Mouse (Mus musculus) embryonic facial prominence, embryonic 12.5 days (tissue): ENCODE measurements at regions not wholly inside any gene's neighbourhood (a gene's known extent, or its start where the extent isn't known, plus 50 kb on each side); places are given as distances from the start of the nearest gene placed in this dataset.

ENCODE experiments used
- ATAC-seq: fragments of 200-750 bp; cut with Nextera tagmentation; 2 replicates; pipeline ENCODE4 v1.8.0; 2017; ENCODE audit not compliant: insufficient number of reproducible peaks, insufficient read depth, low FRiP score, low TSS enrichment
- H3K27ac ChIP-seq: fragments of 300-500 bp; sonication (generic); 2 replicates; pipeline ENCODE4 v1.5.1; 2016; ENCODE audit warnings: mild to moderate bottlenecking
- H3K27me3 ChIP-seq: fragments of 300-500 bp; sonication (generic); 2 replicates; pipeline ENCODE4 v1.6.1; 2016; ENCODE audit warnings: mild to moderate bottlenecking, moderate library complexity
- H3K36me3 ChIP-seq: fragments of 300-500 bp; sonication (generic); 2 replicates; pipeline ENCODE4 v1.6.1; 2016; ENCODE audit warnings: mild to moderate bottlenecking
- H3K4me1 ChIP-seq: fragments of 300-500 bp; sonication (generic); 2 replicates; pipeline ENCODE4 v1.6.1; 2016
- H3K4me2 ChIP-seq: fragments of 300-500 bp; sonication (generic); replicated peaks from 2 replicates; pipeline ENCODE4 v1.6.1; 2016; ENCODE audit warnings: mild to moderate bottlenecking, moderate library complexity
- H3K4me3 ChIP-seq: fragments of 300-500 bp; sonication (generic); 2 replicates; pipeline ENCODE4 v1.5.1; 2016; ENCODE audit warnings: mild to moderate bottlenecking
- H3K9ac ChIP-seq: fragments of 300-500 bp; sonication (generic); 2 replicates; pipeline ENCODE4 v1.6.1; 2016; ENCODE audit warnings: mild to moderate bottlenecking, moderate library complexity
- H3K9me3 ChIP-seq: fragments of 300-500 bp; sonication (generic); 2 replicates; pipeline ENCODE4 v1.6.1; 2016; ENCODE audit warnings: mild to moderate bottlenecking, moderate library complexity
- WGBS: fragments of 180-500 bp; shearing (Covaris S2); methylation state at CpG from one replicate; pipeline ENCODE4 v1.1.7; 2016; 5-methylcytosine and 5-hydroxymethylcytosine counted together

DNA sequence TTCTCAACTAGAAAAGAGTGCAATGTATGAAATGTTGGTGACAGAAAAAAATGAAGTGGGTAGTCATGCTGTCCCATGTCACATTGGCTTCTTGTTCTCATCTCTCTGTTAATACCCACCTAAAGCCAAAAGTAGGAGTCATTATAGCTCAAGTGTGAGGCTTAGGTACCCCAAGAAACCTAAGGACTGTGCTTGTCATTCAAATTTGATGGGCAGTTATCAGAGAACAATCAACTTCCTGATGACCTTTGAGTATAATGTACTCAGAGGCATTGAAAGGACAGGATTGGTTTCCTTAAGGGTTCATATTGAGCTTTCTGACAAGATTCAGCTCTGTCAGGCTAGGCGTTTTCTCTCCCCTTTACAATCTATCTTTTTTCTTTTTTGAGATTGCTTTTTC lies 231.8 kb upstream of the Atp2b1 start:
- Histone ChIP-seq H3K4me3 (no peak overlapping the region), H3K9ac (no peak overlapping the region), H3K9me3 (no peaks in the 10 kb centered on the region), H3K27ac (no peak overlapping the region), H3K27me3 (no peaks in the 10 kb centered on the region), H3K4me1 (no peaks in the 10 kb centered on the region), H3K4me2 (no peak overlapping the region), H3K36me3 (no peaks in the 10 kb centered on the region)
- no peak for ATAC-seq
- WGBS = 94% methylated on average over 1 of the region's 1 CpGs

DNA sequence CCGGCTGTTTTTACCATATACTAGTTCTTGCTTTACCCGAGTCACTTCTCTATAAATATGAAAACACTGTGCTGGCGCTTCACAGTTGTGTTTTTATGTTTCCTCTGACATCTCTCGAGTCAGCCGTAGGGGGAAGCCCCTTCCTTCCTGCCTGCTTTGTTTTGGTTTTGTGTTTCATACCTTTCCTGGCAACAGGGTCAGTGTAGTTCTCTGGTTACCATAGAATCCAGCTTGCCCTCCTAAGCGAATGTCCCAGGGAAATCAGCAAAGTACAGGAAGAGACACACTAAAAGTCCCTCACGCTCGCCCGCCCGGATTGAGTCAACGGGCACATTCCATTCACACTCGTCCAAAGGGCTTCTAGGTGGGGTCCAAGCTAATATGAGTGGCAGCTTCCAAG lies 230.0 kb upstream of the Atp2b1 start:
- H3K4me2 ChIP-seq = peak overlapping the region; percentile 44
- H3K36me3 ChIP-seq = no peaks in the 10 kb centered on the region
- H3K4me1 ChIP-seq = no peaks in the 10 kb centered on the region
- no peak overlapping the region for H3K9ac ChIP-seq
- ATAC-seq = no peak
- H3K27me3 ChIP-seq = no peaks in the 10 kb centered on the region
- H3K9me3 ChIP-seq = no peaks in the 10 kb centered on the region
- WGBS = 12% methylated on average over 12 of the region's 12 CpGs
- no peak overlapping the region for H3K27ac ChIP-seq
- peak overlapping the region; percentile 11; the same call in 1 of the 2 replicates for H3K4me3 ChIP-seq

DNA sequence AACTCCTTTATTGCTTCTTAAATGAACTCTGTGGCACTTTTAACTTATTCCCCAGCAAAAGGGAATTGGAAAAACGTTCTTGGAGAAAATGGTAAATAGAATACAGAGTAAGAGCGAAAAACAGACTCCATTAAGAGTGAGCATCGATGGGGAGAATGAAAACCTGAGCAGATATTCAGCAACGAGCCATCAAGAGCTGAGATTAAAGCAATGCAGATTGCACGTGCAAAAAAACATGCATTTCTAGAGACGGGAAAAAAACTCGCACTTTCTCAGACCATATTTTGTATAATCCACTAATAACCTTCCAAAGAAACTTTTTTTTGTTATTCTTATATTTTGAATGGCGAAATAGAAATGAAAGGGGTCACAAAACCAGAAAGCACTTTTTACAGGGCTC lies 229.5 kb upstream of the Atp2b1 start:
- H3K27ac ChIP-seq = no peak overlapping the region
- no peaks in the 10 kb centered on the region for H3K36me3 ChIP-seq
- H3K9me3 ChIP-seq = no peaks in the 10 kb centered on the region
- no peaks in the 10 kb centered on the region for H3K4me1 ChIP-seq
- no peak overlapping the region for H3K9ac ChIP-seq
- no peak overlapping the region for H3K4me3 ChIP-seq
- H3K27me3 ChIP-seq = no peaks in the 10 kb centered on the region
- peak overlapping the region; percentile 44; the same call in 1 of the 2 replicates for H3K4me2 ChIP-seq
- 51% methylated on average over 8 of the region's 8 CpGs for WGBS
- ATAC-seq = no peak

DNA sequence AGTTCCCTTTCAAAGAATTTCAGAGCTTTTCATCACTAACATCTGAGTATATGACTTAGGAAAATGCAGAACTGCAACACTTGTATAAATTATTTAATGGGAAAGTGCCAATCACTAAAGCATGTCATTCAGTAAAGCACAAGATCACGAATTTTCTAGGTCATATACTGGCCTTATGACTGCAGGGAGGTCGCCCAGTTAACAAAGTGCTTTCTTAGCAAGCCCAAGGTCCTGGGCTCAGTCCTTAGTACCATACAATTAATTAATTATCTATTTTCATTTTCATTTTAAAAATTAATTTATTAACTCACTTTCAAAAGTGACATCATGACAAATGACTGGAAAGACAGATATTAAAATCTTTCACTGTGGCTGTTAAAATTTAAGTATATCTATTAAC lies 228.5 kb upstream of the Atp2b1 start:
- no peak overlapping the region for H3K9ac ChIP-seq
- WGBS = 78% methylated on average over 2 of the region's 2 CpGs
- H3K27me3 ChIP-seq = no peaks in the 10 kb centered on the region

DNA sequence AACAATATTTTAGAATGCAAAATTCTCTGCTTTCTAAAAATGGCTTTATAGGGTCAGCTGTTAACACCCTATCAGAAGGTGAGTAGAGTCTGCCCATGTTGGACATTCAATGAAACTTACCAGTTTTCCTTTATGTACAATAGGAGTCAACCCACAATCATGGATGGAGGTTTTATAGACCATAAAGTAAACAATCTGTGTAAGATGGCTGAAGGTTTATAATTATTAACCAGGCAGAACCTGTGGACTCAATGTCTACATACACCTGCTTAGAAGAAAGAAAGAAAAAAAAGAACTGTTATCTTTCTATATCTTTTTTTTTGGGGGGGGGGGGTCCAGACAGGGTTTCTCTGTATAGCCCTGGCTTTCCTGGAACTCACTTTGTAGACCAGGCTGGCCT lies 227.8 kb upstream of the Atp2b1 start:
- Histone ChIP-seq H3K4me1 (no peaks in the 10 kb centered on the region), H3K36me3 (no peaks in the 10 kb centered on the region), H3K9me3 (no peaks in the 10 kb centered on the region), H3K27ac (no peak overlapping the region), H3K27me3 (no peaks in the 10 kb centered on the region), H3K4me3 (no peak overlapping the region), H3K9ac (no peak overlapping the region), H3K4me2 (no peak overlapping the region)
- no peak for ATAC-seq

More for the DNA sequence above, 228.5 kb upstream of the Atp2b1 start:
- no peak overlapping the region for H3K4me2 ChIP-seq
- ATAC-seq = no peak
- H3K9me3 ChIP-seq = no peaks in the 10 kb centered on the region
- no peaks in the 10 kb centered on the region for H3K36me3 ChIP-seq
- H3K4me1 ChIP-seq = no peaks in the 10 kb centered on the region
- no peak overlapping the region for H3K4me3 ChIP-seq
- H3K27ac ChIP-seq = no peak overlapping the region

DNA sequence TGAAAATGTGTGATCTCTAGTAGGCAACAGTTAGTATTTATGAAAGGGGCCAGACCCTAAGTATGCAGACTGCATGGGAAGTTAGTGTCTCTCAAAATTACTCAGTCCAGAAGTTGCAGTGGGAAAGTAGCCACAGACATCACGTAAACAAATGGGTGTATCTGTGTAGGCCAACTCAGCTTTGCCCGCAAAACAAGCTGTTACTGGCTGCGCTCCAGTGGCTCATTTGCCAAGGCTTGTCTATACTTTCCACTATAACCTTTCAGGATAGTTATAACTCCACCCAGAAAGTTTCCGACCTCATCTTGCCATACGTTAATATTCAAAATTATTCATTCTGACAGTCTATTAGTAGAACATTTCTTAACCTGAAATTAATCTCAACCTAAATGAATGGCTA lies 222.4 kb upstream of the Atp2b1 start:
- no peaks in the 10 kb centered on the region for H3K9me3 ChIP-seq
- H3K27ac ChIP-seq = no peak overlapping the region
- no peaks in the 10 kb centered on the region for H3K27me3 ChIP-seq
- H3K4me3 ChIP-seq = no peak overlapping the region
- WGBS = 88% methylated on average over 5 of the region's 5 CpGs
- no peak for ATAC-seq
- H3K4me2 ChIP-seq = no peak overlapping the region
- no peak overlapping the region for H3K9ac ChIP-seq
- H3K4me1 ChIP-seq = no peaks in the 10 kb centered on the region
- H3K36me3 ChIP-seq = no peaks in the 10 kb centered on the region

DNA sequence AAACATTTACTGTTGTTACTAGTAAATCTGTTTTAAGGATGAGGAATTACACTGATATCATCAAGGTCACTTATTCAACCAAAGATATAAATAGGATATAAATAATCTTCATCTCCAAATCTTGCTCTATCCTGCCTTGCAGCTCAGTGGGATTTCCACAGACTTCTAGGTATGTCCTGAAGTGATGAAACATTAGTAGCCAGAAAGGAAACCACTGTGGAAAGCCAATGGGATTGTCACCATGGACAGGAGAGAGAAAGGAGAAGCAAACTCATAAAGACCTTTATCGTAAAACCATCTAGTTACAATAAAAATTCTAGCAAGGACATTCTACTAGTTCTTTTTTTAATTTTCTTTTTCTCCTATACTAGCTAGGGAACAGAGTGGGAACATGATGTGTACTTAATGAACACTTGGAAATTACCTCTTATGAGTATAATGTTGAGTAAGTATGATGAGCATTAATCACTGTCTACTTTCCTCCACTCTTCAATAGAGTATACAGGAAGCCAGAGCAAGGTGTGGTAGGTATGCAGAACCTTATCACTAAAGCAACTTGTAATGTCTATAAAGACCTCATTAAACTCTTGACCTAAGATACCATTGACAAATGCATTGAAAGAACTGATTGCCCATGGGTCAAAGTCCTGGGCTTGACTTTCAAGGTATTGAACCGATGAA lies 219.4 kb upstream of the Atp2b1 start:
- Histone ChIP-seq H3K9me3 (no peaks in the 10 kb centered on the region), H3K27ac (no peak overlapping the region), H3K4me3 (no peak overlapping the region), H3K36me3 (no peaks in the 10 kb centered on the region), H3K27me3 (no peaks in the 10 kb centered on the region), H3K4me2 (no peak overlapping the region), H3K4me1 (no peaks in the 10 kb centered on the region), H3K9ac (no peak overlapping the region)
- 97% methylated on average over 2 of the region's 2 CpGs for WGBS
- ATAC-seq = no peak

DNA sequence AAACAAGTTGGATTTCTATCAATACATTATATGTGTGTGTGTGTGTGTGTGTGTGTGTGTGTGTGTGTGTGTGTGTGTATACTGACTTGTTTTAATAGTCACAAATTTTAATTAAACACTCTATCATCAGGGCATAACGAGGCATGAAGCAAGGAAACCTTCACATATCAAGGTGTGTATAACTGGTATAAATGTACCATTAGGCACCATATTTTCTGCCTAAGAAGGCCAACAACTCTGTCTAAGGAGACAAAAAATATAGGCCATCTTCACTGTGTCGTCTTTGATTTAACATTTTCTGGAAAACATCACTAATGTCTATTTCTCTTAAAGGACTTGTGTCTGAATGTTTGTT lies 218.9 kb upstream of the Atp2b1 start:
- Histone ChIP-seq H3K9ac (no peak overlapping the region), H3K27ac (no peak overlapping the region), H3K36me3 (no peaks in the 10 kb centered on the region), H3K27me3 (no peaks in the 10 kb centered on the region), H3K4me2 (no peak overlapping the region), H3K4me1 (no peaks in the 10 kb centered on the region), H3K4me3 (no peak overlapping the region), H3K9me3 (no peaks in the 10 kb centered on the region)
- no peak for ATAC-seq
- WGBS = 82% methylated on average over 2 of the region's 2 CpGs

DNA sequence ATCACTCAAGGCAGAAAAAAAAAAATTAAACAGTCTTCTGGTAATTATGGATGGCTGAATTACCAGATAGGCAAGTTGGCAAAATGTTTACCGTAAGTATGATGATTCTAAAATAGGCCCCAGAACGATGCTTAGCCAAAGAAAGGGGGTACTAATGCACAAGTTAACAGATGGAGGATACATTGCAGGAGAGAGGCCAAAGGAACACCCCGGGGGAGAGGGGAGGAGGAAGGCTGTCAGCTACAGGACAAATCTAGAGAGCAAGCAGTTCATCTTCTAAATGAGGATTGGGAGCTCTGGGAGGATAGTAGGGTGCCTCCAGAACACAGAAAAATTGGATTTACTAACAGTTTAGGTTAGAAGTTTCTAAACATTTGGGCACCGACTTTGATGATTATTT lies 216.3 kb upstream of the Atp2b1 start:
- Histone ChIP-seq H3K4me3 (no peak overlapping the region), H3K36me3 (no peaks in the 10 kb centered on the region), H3K9ac (no peak overlapping the region), H3K4me2 (no peak overlapping the region), H3K4me1 (no peaks in the 10 kb centered on the region), H3K27me3 (no peaks in the 10 kb centered on the region), H3K9me3 (no peaks in the 10 kb centered on the region), H3K27ac (no peak overlapping the region)
- 80% methylated on average over 4 of the region's 4 CpGs for WGBS
- ATAC-seq = no peak

DNA sequence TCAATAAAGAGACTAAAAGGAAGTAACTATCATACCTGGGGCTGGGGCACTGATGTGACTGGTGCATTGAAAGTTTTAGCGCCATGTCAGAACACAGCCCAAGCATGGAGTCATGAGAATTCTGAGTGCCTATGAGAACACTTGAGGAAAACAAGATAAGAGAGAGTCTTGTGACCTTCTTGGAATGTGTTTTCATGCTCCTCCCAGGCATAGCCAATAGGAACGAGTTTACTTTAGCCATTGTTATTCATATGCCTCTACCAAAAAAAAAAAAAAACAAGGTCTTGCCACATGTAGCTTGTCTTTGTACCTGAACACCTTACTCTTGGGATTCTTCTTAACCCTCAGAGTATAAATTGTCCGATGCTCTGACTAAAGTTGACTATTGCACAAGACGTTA lies 214.6 kb upstream of the Atp2b1 start:
- H3K27me3 ChIP-seq = no peaks in the 10 kb centered on the region
- no peaks in the 10 kb centered on the region for H3K9me3 ChIP-seq
- no peak overlapping the region for H3K4me2 ChIP-seq
- no peak for ATAC-seq
- H3K9ac ChIP-seq = no peak overlapping the region
- no peak overlapping the region for H3K27ac ChIP-seq
- H3K36me3 ChIP-seq = no peaks in the 10 kb centered on the region
- H3K4me1 ChIP-seq = no peaks in the 10 kb centered on the region
- 92% methylated on average over 4 of the region's 4 CpGs for WGBS
- no peak overlapping the region for H3K4me3 ChIP-seq

DNA sequence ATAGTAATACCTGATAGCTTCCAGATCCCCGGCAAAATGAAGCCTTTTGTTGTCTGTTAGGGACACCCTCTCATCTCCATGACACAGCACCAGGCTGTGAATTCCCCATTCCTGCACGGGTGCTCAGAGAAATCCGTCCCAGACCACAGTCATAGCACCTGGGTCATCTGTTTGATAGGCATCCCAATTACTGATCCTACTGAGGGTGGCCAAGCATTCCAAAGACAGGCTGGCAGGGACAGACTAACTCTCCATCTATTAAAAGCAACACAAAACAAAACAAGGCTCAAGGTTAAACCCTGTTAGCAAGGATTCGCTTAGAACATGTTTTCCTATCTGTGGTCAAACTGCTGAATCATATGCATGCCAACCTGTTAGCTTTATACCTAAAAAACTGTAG lies 213.8 kb upstream of the Atp2b1 start:
- Histone ChIP-seq H3K4me1 (no peaks in the 10 kb centered on the region), H3K27ac (no peak overlapping the region), H3K9me3 (no peaks in the 10 kb centered on the region), H3K9ac (no peak overlapping the region), H3K36me3 (no peaks in the 10 kb centered on the region), H3K4me3 (no peak overlapping the region), H3K4me2 (no peak overlapping the region), H3K27me3 (no peaks in the 10 kb centered on the region)
- ATAC-seq = no peak
- 56% methylated on average over 4 of the region's 4 CpGs for WGBS

DNA sequence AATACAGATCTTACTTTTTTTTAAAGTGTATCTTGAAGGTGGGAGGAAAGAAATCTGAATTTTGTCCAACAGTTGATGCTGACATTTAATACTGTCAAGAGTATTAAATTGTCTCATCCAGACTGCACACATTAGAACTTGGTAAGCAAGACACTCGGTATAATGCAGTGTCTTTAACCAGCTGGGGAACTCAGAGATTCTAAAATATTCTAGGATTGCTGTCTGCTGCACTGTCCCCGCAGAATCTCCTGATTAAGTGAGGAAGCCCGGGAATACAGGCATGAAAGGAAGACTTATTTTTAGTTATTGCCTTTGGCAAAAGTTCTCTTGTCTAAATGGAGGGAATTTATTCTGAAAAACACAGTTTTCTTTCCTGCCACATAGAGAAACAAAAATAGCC lies 212.9 kb upstream of the Atp2b1 start:
- Histone ChIP-seq H3K36me3 (no peaks in the 10 kb centered on the region), H3K27ac (no peak overlapping the region), H3K27me3 (no peaks in the 10 kb centered on the region), H3K4me2 (no peak overlapping the region), H3K4me3 (no peak overlapping the region), H3K9me3 (no peaks in the 10 kb centered on the region), H3K4me1 (no peaks in the 10 kb centered on the region), H3K9ac (no peak overlapping the region)
- no peak for ATAC-seq
- WGBS = 35% methylated on average over 3 of the region's 3 CpGs
